Mouse (Mus musculus): ENCODE measurements around the gene Maml2. TPM values are rescaled to one million over a fixed set of nuclear protein-coding genes. Genes with fewer than 3 reads are reported as not detected.

The Maml2 gene
- polyA plus RNA-seq, 1 experiment from 2014 or later: 10.0 TPM

DNA sequence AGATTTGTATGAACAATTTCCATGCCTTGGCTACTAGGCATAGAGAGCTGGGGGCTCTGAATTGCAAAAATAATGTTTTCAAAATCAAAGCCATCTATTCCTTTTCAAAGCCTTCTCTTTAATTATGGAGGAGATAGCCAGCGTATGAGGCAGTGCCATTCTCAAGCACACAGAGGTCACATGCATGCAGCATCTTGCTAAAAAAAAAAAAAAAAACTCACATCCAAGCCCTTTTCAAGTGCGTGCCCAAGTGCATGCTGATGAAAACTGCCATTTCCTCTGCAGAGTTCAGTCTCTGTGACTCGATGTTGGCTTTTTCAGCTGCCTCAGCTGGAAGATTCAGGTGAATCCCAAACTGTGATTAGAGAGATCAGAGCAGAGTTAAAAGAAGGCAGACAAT is 304.0 kb downstream of the Maml2 start:
- 58% methylated on average over 3 of the region's 3 CpGs for WGBS
- no peak overlapping the region for H3K4me3 ChIP-seq
- no peaks in the 10 kb centered on the region for H3K27me3 ChIP-seq (replicated peaks)

DNA sequence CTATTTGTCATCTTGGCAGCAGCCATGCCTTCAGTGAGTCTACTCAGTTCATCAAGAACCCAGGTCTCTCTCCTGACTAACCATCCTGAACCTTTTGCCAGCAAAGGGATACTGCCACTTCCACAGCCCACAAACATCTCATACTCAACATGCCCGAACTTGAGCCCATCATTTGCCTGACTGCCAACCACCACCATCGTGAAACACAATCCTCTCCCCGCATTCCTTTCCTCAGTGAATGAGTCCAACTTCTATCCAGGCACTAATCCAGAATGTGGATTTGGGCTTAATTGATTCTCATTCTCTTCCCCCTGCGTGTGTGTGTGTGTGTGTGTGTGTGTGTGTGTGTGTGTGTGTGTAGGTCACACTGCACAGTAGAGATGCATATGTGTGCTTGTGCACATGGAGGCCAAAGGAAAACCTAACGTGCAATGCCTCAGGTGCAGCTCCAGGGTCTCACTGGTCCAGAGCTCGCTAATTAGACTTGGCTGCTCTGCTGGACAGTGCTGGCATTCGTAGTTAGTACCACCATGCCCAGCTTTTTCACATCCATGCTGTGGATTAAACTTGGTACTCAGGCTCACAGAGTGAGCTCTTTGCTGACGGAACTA is 305.9 kb downstream of the Maml2 start:
- Histone ChIP-seq H3K9me3 (no peaks in the 10 kb centered on the region), H3K4me3 (no peak overlapping the region), H3K4me2 (no peak overlapping the region), H3K4me1 (no peaks in the 10 kb centered on the region), H3K27ac (no peak overlapping the region), H3K9ac (no peak overlapping the region), H3K27me3 (replicated peaks) (no peaks in the 10 kb centered on the region), H3K36me3 (replicated peaks) (no peaks in the 10 kb centered on the region)
- peak; percentile 49; the same call in 1 of the 2 replicates for ATAC-seq (replicated peaks)
- 76% methylated on average over 8 of the region's 8 CpGs for WGBS

More for the DNA sequence above, 304.0 kb downstream of the Maml2 start:
- Histone ChIP-seq H3K4me1 (no peaks in the 10 kb centered on the region), H3K36me3 (replicated peaks) (no peaks in the 10 kb centered on the region), H3K9ac (no peak overlapping the region), H3K27ac (peak overlapping the region; percentile 3; the same call in 1 of the 2 replicates), H3K4me2 (no peak overlapping the region), H3K9me3 (no peaks in the 10 kb centered on the region)
- ATAC-seq (replicated peaks): peak; percentile 57

DNA sequence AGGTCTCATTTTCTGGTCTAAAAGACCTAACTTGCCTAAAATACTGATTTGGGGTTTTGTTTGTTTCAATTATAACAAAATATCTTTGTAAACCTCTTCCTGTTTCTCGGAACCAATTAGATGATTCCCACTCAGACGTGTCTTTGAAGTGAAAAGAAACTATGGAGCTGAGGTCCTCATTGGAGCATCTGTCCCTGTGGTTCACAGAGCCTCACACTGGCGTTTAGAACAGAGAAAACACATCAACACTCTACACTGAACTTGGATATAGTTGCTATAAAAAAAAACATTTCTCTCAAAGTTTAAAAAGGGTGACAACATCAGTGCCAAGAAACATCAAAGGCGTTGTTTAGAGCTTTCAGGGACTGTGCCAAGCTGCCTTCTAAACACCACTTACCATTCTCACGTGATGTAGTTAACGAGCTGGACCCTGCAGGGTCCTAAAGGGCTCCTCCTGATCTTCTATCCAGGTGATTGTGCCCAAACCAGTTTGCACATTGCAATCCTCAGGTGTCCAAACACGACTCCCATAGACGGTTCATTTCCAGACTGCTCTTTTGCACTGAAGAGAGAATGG is 309.9 kb downstream of the Maml2 start:
- Histone ChIP-seq H3K9ac (no peak overlapping the region), H3K4me2 (no peak overlapping the region), H3K4me1 (peaks cover 2% of the 10 kb centered on the region; the same call in 1 of the 2 replicates), H3K27ac (no peak overlapping the region), H3K4me3 (no peak overlapping the region), H3K36me3 (replicated peaks) (no peaks in the 10 kb centered on the region), H3K27me3 (replicated peaks) (no peaks in the 10 kb centered on the region), H3K9me3 (no peaks in the 10 kb centered on the region)
- no peak; the same call in 1 of the 2 replicates for ATAC-seq (replicated peaks)
- WGBS: 80% methylated on average over 8 of the region's 8 CpGs

DNA sequence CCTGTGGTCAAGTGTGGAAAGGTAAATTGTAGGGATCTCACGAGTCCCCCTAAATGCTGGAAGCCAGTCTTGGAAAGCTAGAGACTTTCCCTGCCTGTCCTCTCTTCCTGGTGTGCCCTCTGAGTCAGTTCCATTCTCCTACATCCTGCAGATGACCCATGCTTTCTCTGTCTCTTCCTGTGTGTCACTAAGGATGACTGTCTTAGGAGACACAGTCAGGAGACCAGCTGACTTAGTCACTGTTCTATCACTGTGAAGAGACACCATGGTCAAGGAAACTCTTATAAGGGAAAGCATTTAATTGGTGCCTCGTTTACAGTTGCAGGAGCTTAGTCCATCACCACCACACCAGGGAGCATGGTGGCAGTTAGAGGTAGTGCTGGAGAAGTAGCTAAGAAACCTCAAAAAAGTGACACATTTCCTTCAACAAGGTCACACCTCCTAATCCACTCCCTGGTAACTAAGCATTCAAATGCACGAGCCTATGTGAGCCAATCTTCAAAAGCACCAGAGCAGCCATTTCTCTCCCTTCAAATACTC is 310.8 kb downstream of the Maml2 start:
- Histone ChIP-seq H3K9me3 (no peaks in the 10 kb centered on the region), H3K4me1 (peaks cover 8% of the 10 kb centered on the region)
- 57% methylated on average over 3 of the region's 3 CpGs for WGBS

DNA sequence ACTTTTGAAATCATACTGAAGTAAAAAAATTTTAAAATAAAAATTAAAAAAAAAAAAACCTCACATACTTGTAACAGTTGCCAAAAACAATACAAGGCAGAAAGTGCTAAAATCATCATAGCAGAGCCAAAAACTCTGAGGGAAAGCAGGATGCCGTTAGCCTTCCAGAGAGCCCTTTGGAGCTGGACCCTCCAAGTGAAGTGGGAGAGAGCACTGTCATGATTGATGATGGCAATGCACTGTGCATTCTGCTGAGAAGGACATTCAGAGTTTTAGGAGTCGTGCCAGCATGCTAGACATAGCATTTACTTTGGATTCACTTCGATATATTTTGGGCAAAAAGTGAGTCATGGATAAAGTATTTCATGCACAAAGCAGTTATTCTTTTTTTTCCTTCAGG is 313.8 kb downstream of the Maml2 start:
- H3K4me1 ChIP-seq: peaks cover 19% of the 10 kb centered on the region

More for the DNA sequence above, 310.8 kb downstream of the Maml2 start:
- Histone ChIP-seq H3K9ac (no peak overlapping the region), H3K36me3 (replicated peaks) (no peaks in the 10 kb centered on the region), H3K27ac (no peak overlapping the region), H3K27me3 (replicated peaks) (no peaks in the 10 kb centered on the region), H3K4me3 (no peak overlapping the region), H3K4me2 (no peak overlapping the region)
- no peak for ATAC-seq (replicated peaks)

DNA sequence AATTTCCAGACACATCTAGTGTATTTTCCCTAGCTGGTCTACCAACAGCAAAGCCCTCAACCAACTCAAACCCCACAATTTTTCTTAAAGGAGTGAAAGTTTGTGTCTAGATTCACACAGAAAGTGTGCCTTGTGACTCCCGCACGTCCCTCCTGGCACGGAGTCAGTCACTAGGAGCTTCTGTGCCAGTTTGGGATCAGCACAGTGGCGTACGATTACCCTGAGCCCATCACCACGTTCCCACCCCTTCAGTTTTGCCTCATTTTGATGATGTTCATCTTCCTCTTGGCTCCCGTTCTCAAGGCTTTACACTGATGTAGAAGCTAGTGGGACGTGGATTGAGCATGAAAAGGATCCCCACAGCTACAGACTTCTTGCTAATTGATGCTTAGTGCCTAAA is 314.6 kb downstream of the Maml2 start:
- H3K36me3 ChIP-seq (replicated peaks): no peaks in the 10 kb centered on the region
- H3K4me1 ChIP-seq: peaks cover 19% of the 10 kb centered on the region
- no peak overlapping the region for H3K4me2 ChIP-seq
- H3K4me3 ChIP-seq: no peak overlapping the region
- no peaks in the 10 kb centered on the region for H3K9me3 ChIP-seq
- no peak overlapping the region for H3K27ac ChIP-seq
- 63% methylated on average over 8 of the region's 8 CpGs for WGBS
- ATAC-seq (replicated peaks): no peak
- no peaks in the 10 kb centered on the region for H3K27me3 ChIP-seq (replicated peaks)
- no peak overlapping the region for H3K9ac ChIP-seq

More for the DNA sequence above, 313.8 kb downstream of the Maml2 start:
- H3K4me3 ChIP-seq: no peak overlapping the region
- H3K4me2 ChIP-seq: no peak overlapping the region
- no peak overlapping the region for H3K27ac ChIP-seq
- ATAC-seq (replicated peaks): no peak
- no peaks in the 10 kb centered on the region for H3K9me3 ChIP-seq
- WGBS: 87% methylated on average over 3 of the region's 3 CpGs
- H3K9ac ChIP-seq: no peak overlapping the region
- no peaks in the 10 kb centered on the region for H3K36me3 ChIP-seq (replicated peaks)
- no peaks in the 10 kb centered on the region for H3K27me3 ChIP-seq (replicated peaks)

DNA sequence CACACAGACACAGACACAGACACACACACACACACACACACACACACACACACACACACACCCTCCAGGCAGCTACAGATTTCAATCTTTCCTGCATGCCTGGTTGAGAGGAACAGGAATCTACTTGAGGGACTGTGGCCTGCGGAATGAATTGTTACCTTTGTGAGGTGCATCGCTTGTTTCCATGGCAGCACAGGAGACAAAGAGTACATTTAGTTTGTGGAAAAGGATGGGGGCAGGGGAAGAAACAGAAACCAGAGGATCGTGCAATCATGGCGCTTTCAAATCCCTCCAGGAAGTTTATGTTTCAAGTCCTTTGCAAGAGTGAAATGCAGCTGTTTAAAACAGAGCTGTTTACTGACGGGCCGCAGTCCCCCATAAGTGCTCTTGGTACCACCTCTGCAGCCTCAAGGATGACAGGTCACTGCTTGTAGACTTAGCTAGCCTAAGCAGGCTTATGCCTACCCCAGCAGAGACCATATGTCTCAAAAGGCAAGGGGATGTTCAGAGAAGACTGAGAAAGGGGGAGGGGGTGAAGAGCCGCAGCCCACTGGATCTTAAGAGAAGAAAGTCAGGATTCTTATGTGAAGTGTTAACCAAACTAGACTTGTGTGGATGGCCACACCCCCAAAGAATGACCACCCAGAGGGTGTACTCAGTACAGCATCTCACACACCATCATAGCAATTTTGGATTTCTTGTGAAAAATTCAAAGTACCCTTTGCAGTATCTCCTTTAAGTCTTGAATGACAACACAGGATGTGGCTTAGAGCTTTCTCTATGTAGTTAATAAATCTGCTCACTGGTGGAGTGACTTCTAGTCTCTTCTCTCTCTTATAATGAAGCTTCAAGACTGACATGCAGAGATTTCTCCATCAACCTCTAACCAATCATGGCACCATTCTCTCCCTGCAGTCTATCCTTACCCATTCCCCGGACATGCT is 315.8 kb downstream of the Maml2 start:
- Histone ChIP-seq H3K9me3 (no peaks in the 10 kb centered on the region), H3K9ac (no peak overlapping the region), H3K27ac (peak overlapping the region; percentile 68), H3K4me2 (no peak overlapping the region), H3K4me1 (peaks cover 19% of the 10 kb centered on the region), H3K27me3 (replicated peaks) (no peaks in the 10 kb centered on the region), H3K4me3 (no peak overlapping the region), H3K36me3 (replicated peaks) (no peaks in the 10 kb centered on the region)
- ATAC-seq (replicated peaks): peak; percentile 82
- 33% methylated on average over 8 of the region's 8 CpGs for WGBS

DNA sequence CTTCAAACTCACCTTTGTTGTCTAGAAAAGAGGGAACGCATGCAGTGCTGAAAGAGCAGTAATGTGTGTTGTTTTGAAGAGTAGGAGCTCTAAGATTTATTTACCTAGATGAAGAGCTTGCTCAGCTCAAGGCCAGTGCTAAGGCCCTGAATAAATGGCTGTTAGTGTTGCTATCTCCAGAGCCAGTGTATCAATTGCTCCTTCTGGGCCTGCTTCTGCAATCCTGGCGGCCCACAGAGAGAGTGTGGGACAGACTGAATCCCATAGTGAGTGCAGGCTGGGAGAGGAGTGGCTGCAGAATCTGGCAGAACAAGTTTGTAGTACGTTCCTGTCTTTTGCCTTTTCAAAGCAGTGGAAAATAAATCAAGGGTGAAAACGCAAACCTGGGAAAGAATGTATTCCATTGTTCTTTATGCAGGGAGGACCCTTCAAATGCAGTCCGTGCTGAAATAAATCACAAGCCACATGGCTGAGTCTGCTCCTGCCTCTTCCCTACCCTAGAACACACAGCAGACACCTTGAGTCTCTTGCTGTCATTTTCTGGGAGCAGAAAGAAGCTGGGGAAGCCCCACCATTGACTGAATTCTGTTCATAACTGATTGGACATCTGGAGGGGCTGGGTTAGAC is 318.7 kb downstream of the Maml2 start:
- no peak overlapping the region for H3K4me2 ChIP-seq
- 53% methylated on average over 5 of the region's 5 CpGs for WGBS
- H3K9me3 ChIP-seq: no peaks in the 10 kb centered on the region
- no peaks in the 10 kb centered on the region for H3K27me3 ChIP-seq (replicated peaks)
- H3K27ac ChIP-seq: no peak overlapping the region
- no peak for ATAC-seq (replicated peaks)
- no peak overlapping the region for H3K9ac ChIP-seq
- H3K4me1 ChIP-seq: peaks cover 19% of the 10 kb centered on the region
- H3K36me3 ChIP-seq (replicated peaks): no peaks in the 10 kb centered on the region
- H3K4me3 ChIP-seq: no peak overlapping the region

DNA sequence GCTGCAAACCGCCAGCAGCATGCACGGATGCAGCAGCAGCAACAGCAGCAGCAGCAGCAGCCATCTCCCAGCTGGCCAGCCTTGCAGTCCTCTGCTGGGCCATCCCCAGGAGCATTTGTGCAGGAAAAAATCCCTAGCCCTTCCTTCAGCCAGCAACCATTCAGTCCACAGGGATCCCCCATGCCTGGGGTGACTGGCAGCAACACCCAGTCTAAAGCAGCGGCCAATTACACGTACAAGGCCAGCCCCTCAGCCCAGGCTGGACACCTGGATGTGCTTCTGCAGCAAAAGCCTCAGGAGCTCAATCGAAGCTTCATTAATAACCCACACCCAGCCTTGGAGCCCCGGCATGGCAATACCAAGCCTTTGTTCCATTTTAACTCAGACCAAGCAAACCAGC is 323.0 kb downstream of the Maml2 start:
- Histone ChIP-seq H3K4me1 (no peaks in the 10 kb centered on the region), H3K27ac (no peak overlapping the region), H3K4me2 (no peak overlapping the region), H3K9me3 (no peaks in the 10 kb centered on the region), H3K27me3 (replicated peaks) (no peaks in the 10 kb centered on the region), H3K9ac (no peak overlapping the region), H3K4me3 (no peak overlapping the region), H3K36me3 (replicated peaks) (no peaks in the 10 kb centered on the region)
- peak; percentile 62; the same call in 1 of the 2 replicates for ATAC-seq (replicated peaks)
- 80% methylated on average over 6 of the region's 6 CpGs for WGBS

DNA sequence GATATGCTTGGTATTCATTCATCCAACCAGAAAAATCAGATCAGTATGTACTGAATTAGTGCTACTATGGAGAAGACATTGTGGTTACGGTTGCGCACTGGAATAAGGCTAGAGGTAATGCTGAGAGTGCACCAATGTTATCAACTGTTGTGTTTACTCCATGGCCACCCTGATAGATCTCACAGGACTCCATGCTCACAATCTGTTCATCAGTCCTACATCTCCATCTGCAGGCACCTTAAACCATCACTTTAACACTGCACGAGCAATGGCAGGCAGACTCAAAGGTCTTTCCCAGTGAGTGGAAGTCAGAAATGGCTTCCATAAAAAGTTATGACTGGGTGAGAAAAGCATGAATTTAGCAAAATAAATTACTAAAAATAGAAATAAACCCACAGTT is 324.2 kb downstream of the Maml2 start:
- no peaks in the 10 kb centered on the region for H3K9me3 ChIP-seq
- H3K4me1 ChIP-seq: peaks cover 7% of the 10 kb centered on the region
- 94% methylated on average over 3 of the region's 3 CpGs for WGBS
- H3K36me3 ChIP-seq (replicated peaks): no peaks in the 10 kb centered on the region
- H3K27ac ChIP-seq: no peak overlapping the region
- H3K4me3 ChIP-seq: no peak overlapping the region
- ATAC-seq (replicated peaks): no peak
- H3K27me3 ChIP-seq (replicated peaks): no peaks in the 10 kb centered on the region
- no peak overlapping the region for H3K9ac ChIP-seq
- no peak overlapping the region for H3K4me2 ChIP-seq

DNA sequence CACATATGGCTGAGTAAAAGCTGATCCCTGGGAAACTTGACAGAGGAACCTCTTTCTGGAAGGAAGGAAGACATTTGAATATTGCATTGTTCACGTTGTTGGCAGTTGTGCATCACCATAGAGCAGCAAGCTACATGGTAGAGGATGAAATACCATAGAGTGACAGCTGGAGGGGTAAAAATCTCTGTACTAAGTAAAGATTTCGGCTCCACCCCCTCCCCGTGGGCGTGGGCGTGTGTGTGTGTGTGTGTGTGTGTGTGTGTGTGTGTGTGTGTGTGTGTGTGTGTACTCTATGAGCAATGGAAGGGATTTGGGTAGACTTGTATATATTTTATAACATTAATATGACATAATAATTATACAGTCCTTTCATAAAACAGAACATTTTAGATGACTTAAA is 324.7 kb downstream of the Maml2 start:
- no peak for ATAC-seq (replicated peaks)

More for the DNA sequence above, 324.7 kb downstream of the Maml2 start:
- Histone ChIP-seq H3K4me3 (no peak overlapping the region), H3K4me2 (no peak overlapping the region), H3K27me3 (replicated peaks) (no peaks in the 10 kb centered on the region), H3K27ac (no peak overlapping the region), H3K36me3 (replicated peaks) (no peaks in the 10 kb centered on the region), H3K4me1 (peaks cover 7% of the 10 kb centered on the region), H3K9me3 (no peaks in the 10 kb centered on the region), H3K9ac (no peak overlapping the region)
- 91% methylated on average over 5 of the region's 5 CpGs for WGBS
